Mouse (Mus musculus) cortical plate, adult 2 months (tissue): ENCODE results near the gene Gm5935. TPM values are rescaled to one million over a fixed set of nuclear protein-coding genes. Genes with fewer than 3 reads are reported as not detected.
"Not testable (repeated sequence)": the region's sequence is repeated elsewhere in the genome, so short reads cannot be mapped to it uniquely, and the experiment has no call there.

ENCODE experiments used
- H3K27ac ChIP-seq: fragments of 200-500 bp; 2 replicates; pipeline ENCODE4 v1.5.1; 2012; ENCODE audit warnings: low read length, control low read depth, inconsistent platforms; ENCODE audit not compliant: insufficient read depth
- H3K4me1 ChIP-seq: fragments of 200-500 bp; 2 replicates; pipeline ENCODE4 v1.6.1; 2011; ENCODE audit warnings: low read length; ENCODE audit not compliant: control insufficient read depth, insufficient read depth
- H3K4me3 ChIP-seq: fragments of 200-500 bp; 2 replicates; pipeline ENCODE4 v1.5.1; 2011; ENCODE audit warnings: mild to moderate bottlenecking, low read length, control low read depth; ENCODE audit not compliant: insufficient read depth
- polyA plus RNA-seq: library from polyadenylated mRNA; depleted of rRNA; stranded (reverse); fragments of >200 nt; gene quantifications from 2 replicates; pipeline ENCODE4 v1.2.3, GENCODE M21; 2012; rRNA removed

The Gm5935 gene
- polyA plus RNA-seq = not detected in 2 replicates

GRCm38 (mm10) chrX:24775064-24775463 is at the start of gene Gm5935:
Gene Gm5935 (minus strand): TSS chrX:24775164.
- not testable (repeated sequence) for H3K4me1 ChIP-seq, H3K4me3 ChIP-seq, H3K27ac ChIP-seq

Other genes starting within 250 kb of the Gm5935 start
- gene Gm4297, start 200.3 kb downstream of the Gm5935 start, polyA plus RNA-seq = not detected in 2 replicates